Mouse (Mus musculus) heart, adult 2 months (tissue): ENCODE data around the gene Myzap.

ENCODE experiments used
- CTCF ChIP-seq: fragments of 200-600 bp; IDR thresholded peaks from 2 replicates; pipeline ENCODE4 v1.8.1; 2022; ENCODE audit warnings: antibody characterized with exemption, mild to moderate bottlenecking, moderate library complexity
- POLR2A ChIP-seq: fragments of 200-500 bp; IDR thresholded peaks from 2 replicates; pipeline ENCODE4 v1.6.1; 2011; ENCODE audit warnings: mild to moderate bottlenecking, low read depth, low read length, control low read depth; ENCODE audit not compliant: insufficient read depth

- TF ChIP-seq CTCF: no peak
- TF ChIP-seq POLR2A: no peak
These were observed 51.4 kb downstream of the Myzap start for GRCm38 (mm10) chr9:71540739-71541138.
